In the genomic region with DNA sequence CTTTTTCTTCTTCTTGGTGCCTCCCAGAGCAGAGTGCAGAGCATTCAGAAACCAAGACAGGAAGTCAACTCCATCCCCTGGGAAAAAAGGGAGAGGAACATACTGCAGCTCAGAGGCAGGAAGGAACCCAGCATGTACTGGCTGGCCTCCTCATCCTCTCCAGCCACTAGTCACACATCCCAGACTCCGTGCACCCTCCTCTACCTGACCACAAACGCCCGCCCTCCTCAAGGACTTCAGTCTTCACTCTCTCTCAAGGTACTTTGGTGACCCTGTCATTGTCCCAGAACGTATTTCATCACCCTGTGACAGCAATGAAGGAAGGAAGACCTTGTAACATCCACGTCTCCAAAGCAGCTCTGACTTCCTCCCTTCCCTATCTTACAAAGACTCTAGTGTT, we compare ENCODE assay signal across 24 mouse cellular contexts. TPM values are rescaled to one million over a fixed set of nuclear protein-coding genes. Genes with fewer than 3 reads are reported as not detected.
A peak's percentile ranks its signal among the peaks of the same experiment; 100 is the strongest.
DNase-seq lines count a peak whose midpoint lies in the region; ATAC-seq lines count a peak whose summit lies in the region.
"Had no signal": no experiment of that assay in that cellular context is flagged by ENCODE, and none has a peak within 500 bp of the region (broad histone marks: within the 10 kb centered on the region; RNA-seq: fewer than 3 reads in every experiment).

No protein-coding gene starts in this region.

- no peaks in the 10 kb centered on the region for H3K27me3 ChIP-seq in heart, embryonic 11.5 days (ENCODE audit: control insufficient read depth, insufficient read depth, low read length)
- no peaks in the 10 kb centered on the region for H3K27me3 ChIP-seq in liver, embryonic 11.5 days (replicated peaks; ENCODE audit: control insufficient read depth, insufficient read depth, low read length)
- no peaks in the 10 kb centered on the region for H3K27me3 ChIP-seq in liver, embryonic 16.5 days (ENCODE audit: control insufficient read depth, insufficient read depth, low read depth, low read length)
- H3K27me3 ChIP-seq in forebrain, embryonic 13.5 days: no peaks in the 10 kb centered on the region
- H3K27me3 ChIP-seq: limb, embryonic 15.5 days; lung, embryonic 15.5 days; midbrain, embryonic 13.5 days; neural tube, embryonic 12.5 days had no signal

- no peak overlapping the region for H3K4me3 ChIP-seq in heart, embryonic 11.5 days (ENCODE audit: low read depth, low read length)
- H3K4me3 ChIP-seq in liver, embryonic 11.5 days (ENCODE audit: low read depth, low read length): no peak overlapping the region
- H3K4me3 ChIP-seq in liver, embryonic 16.5 days (ENCODE audit: low read depth, low read length): no peak overlapping the region
- no peak overlapping the region for H3K4me3 ChIP-seq in forebrain, embryonic 13.5 days
- H3K4me3 ChIP-seq: embryonic facial prominence, embryonic 10.5 days; hindbrain, embryonic 10.5 days; limb, embryonic 15.5 days; lung, embryonic 15.5 days; midbrain, embryonic 13.5 days; neural tube, embryonic 12.5 days had no signal

- H3K4me1 ChIP-seq in heart, embryonic 11.5 days (ENCODE audit: control insufficient read depth, insufficient read depth, low read length): peaks cover 3% of the 10 kb centered on the region; the same call in 1 of the 2 replicates
- no peaks in the 10 kb centered on the region for H3K4me1 ChIP-seq in liver, embryonic 11.5 days (replicated peaks; ENCODE audit: control insufficient read depth, insufficient read depth, low read length)
- no peaks in the 10 kb centered on the region for H3K4me1 ChIP-seq in liver, embryonic 16.5 days (ENCODE audit: control insufficient read depth, low read depth, low read length)
- no peaks in the 10 kb centered on the region for H3K4me1 ChIP-seq in forebrain, embryonic 13.5 days
- H3K4me1 ChIP-seq: embryonic facial prominence, embryonic 10.5 days; hindbrain, embryonic 10.5 days; limb, embryonic 15.5 days; lung, embryonic 15.5 days; midbrain, embryonic 13.5 days; neural tube, embryonic 12.5 days had no signal

- WGBS in heart, embryonic 11.5 days (ENCODE audit: insufficient replicate concordance): 51% methylated on average over 5 of the region's 5 CpGs
- 67% methylated on average over 5 of the region's 5 CpGs for WGBS in liver, embryonic 11.5 days
- 65% methylated on average over 5 of the region's 5 CpGs for WGBS in liver, embryonic 16.5 days (ENCODE audit: insufficient replicate concordance)
- 91% methylated on average over 5 of the region's 5 CpGs for WGBS in forebrain, embryonic 13.5 days

- no peak for ATAC-seq in heart, embryonic 11.5 days (replicated peaks; ENCODE audit: insufficient number of reproducible peaks, low FRiP score, low TSS enrichment)
- peak; percentile 18; the same call in 1 of the 2 replicates for ATAC-seq in liver, embryonic 11.5 days (replicated peaks; ENCODE audit: low FRiP score)
- peak; percentile 53; the same call in 1 of the 2 replicates for ATAC-seq in liver, embryonic 16.5 days (ENCODE audit: low read depth)
- no peak for ATAC-seq in forebrain, embryonic 13.5 days
- ATAC-seq: activated CD4-positive, CD25-positive, alpha-beta regulatory T cell, adult 4 months; midbrain, embryonic 13.5 days had no signal

- H3K36me3 ChIP-seq in heart, embryonic 11.5 days (ENCODE audit: control insufficient read depth, insufficient read depth, low read length): peaks cover 40% of the 10 kb centered on the region
- H3K36me3 ChIP-seq in liver, embryonic 11.5 days (ENCODE audit: control insufficient read depth, insufficient read depth, low read length): peaks cover 45% of the 10 kb centered on the region
- peaks cover 63% of the 10 kb centered on the region for H3K36me3 ChIP-seq in liver, embryonic 16.5 days (ENCODE audit: control insufficient read depth, insufficient read depth)
- peaks cover 97% of the 10 kb centered on the region for H3K36me3 ChIP-seq in forebrain, embryonic 13.5 days (ENCODE audit: poor library complexity, severe bottlenecking)

- H3K9ac ChIP-seq in heart, embryonic 11.5 days (ENCODE audit: low read depth, low read length): no peak overlapping the region
- no peak overlapping the region for H3K9ac ChIP-seq in liver, embryonic 11.5 days (ENCODE audit: low read depth, low read length)
- no peak overlapping the region for H3K9ac ChIP-seq in liver, embryonic 16.5 days (ENCODE audit: low read depth, low read length)
- H3K9ac ChIP-seq in forebrain, embryonic 13.5 days: no peak overlapping the region
- H3K9ac ChIP-seq: limb, embryonic 15.5 days; lung, embryonic 15.5 days; midbrain, embryonic 13.5 days; neural tube, embryonic 12.5 days had no signal

- H3K4me2 ChIP-seq in heart, embryonic 11.5 days: no peak overlapping the region
- H3K4me2 ChIP-seq in liver, embryonic 11.5 days: no peak overlapping the region
- no peak overlapping the region for H3K4me2 ChIP-seq in liver, embryonic 16.5 days (ENCODE audit: low read depth, low read length)
- no peak overlapping the region for H3K4me2 ChIP-seq in forebrain, embryonic 13.5 days
- H3K4me2 ChIP-seq: limb, embryonic 15.5 days; lung, embryonic 15.5 days; midbrain, embryonic 13.5 days; neural tube, embryonic 12.5 days had no signal

- no peaks in the 10 kb centered on the region for H3K9me3 ChIP-seq in heart, embryonic 11.5 days (replicated peaks; ENCODE audit: control insufficient read depth, low read length)
- no peaks in the 10 kb centered on the region for H3K9me3 ChIP-seq in liver, embryonic 11.5 days (ENCODE audit: control insufficient read depth, low read length)
- H3K9me3 ChIP-seq in liver, embryonic 16.5 days (replicated peaks; ENCODE audit: control insufficient read depth, low read length): no peaks in the 10 kb centered on the region
- no peaks in the 10 kb centered on the region for H3K9me3 ChIP-seq in forebrain, embryonic 13.5 days (replicated peaks)
- H3K9me3 ChIP-seq: embryonic facial prominence, embryonic 10.5 days; G1E; hindbrain, embryonic 10.5 days; limb, embryonic 15.5 days; lung, embryonic 15.5 days; midbrain, embryonic 13.5 days; neural tube, embryonic 12.5 days had no signal

- no peak overlapping the region for H3K27ac ChIP-seq in heart, embryonic 11.5 days (ENCODE audit: low read depth, low read length)
- no peak overlapping the region for H3K27ac ChIP-seq in liver, embryonic 11.5 days (ENCODE audit: low read depth, low read length)
- H3K27ac ChIP-seq in liver, embryonic 16.5 days (ENCODE audit: low read length): no peak overlapping the region
- H3K27ac ChIP-seq in forebrain, embryonic 13.5 days: no peak overlapping the region
- H3K27ac ChIP-seq: embryonic facial prominence, embryonic 10.5 days; hindbrain, embryonic 10.5 days; limb, embryonic 15.5 days; lung, embryonic 15.5 days; macrophage; midbrain, embryonic 13.5 days; neural tube, embryonic 12.5 days; stomach, postnatal 0 days had no signal

- DNase-seq in heart, adult 11 months: peak; percentile 92
- DNase-seq in liver, embryonic 11.5 days (ENCODE audit: low spot score): no peak
- DNase-seq in liver: no peak
- DNase-seq in lung, postnatal 4 days: no peak
- DNase-seq: adrenal gland, postnatal 10 days; cerebellum, adult 18-20 months; gastrocnemius, postnatal 14 days; kidney, adult 11 months; kidney, postnatal 14 days; right cerebral cortex, postnatal 4 days had no signal

RNA-seq across cellular contexts. Expression of gene Usp39, which starts 11.9 kb away (rescaled TPM):
- polyA plus RNA-seq in heart, embryonic 11.5 days (2014; fragmentation: Nextera tagmentation; extraction: Ambion mirVana): 51.4 and 54.5 TPM in 2 replicates
- 91.6 and 100 TPM in 2 replicates for polyA plus RNA-seq in liver, embryonic 11.5 days (2014; fragmentation: Nextera tagmentation; extraction: Ambion mirVana)
- polyA plus RNA-seq in liver, embryonic 16.5 days (2015; fragmentation: Nextera tagmentation; extraction: Ambion mirVana): 32.6 and 33.2 TPM in 2 replicates
- 61.9 and 64.8 TPM in 2 replicates for polyA plus RNA-seq in forebrain, embryonic 13.5 days (2015; fragmentation: Nextera tagmentation; extraction: Ambion mirVana)

RNA-seq across cellular contexts. Expression of gene 0610030E20Rik, which starts 14.0 kb away (rescaled TPM):
- polyA plus RNA-seq in heart, embryonic 11.5 days (2014; fragmentation: Nextera tagmentation; extraction: Ambion mirVana): 12.9 and 17.4 TPM in 2 replicates
- polyA plus RNA-seq in liver, embryonic 11.5 days (2014; fragmentation: Nextera tagmentation; extraction: Ambion mirVana): 17.1 and 19.4 TPM in 2 replicates
- polyA plus RNA-seq in liver, embryonic 16.5 days (2015; fragmentation: Nextera tagmentation; extraction: Ambion mirVana): 11.8 and 14.1 TPM in 2 replicates
- polyA plus RNA-seq in forebrain, embryonic 13.5 days (2015; fragmentation: Nextera tagmentation; extraction: Ambion mirVana): 27.2 and 28.2 TPM in 2 replicates

RNA-seq across cellular contexts. Expression of gene Tmem150a, which starts 22.1 kb away (rescaled TPM):
- polyA plus RNA-seq in heart, embryonic 11.5 days (2014; fragmentation: Nextera tagmentation; extraction: Ambion mirVana): 14.8 and 15.1 TPM in 2 replicates
- 39.5 and 40.3 TPM in 2 replicates for polyA plus RNA-seq in liver, embryonic 11.5 days (2014; fragmentation: Nextera tagmentation; extraction: Ambion mirVana)
- 54.4 and 59.7 TPM in 2 replicates for polyA plus RNA-seq in liver, embryonic 16.5 days (2015; fragmentation: Nextera tagmentation; extraction: Ambion mirVana)
- polyA plus RNA-seq in forebrain, embryonic 13.5 days (2015; fragmentation: Nextera tagmentation; extraction: Ambion mirVana): 6.9 and 7.3 TPM in 2 replicates

RNA-seq across cellular contexts. Expression of gene Sftpb, which starts 28.7 kb away (rescaled TPM):
- polyA plus RNA-seq in heart, embryonic 11.5 days (2014; fragmentation: Nextera tagmentation; extraction: Ambion mirVana): 0.23 TPM in 1 of 2 replicates, not detected in the other
- not detected in 2 replicates for polyA plus RNA-seq in liver, embryonic 11.5 days (2014; fragmentation: Nextera tagmentation; extraction: Ambion mirVana)
- not detected in 2 replicates for polyA plus RNA-seq in liver, embryonic 16.5 days (2015; fragmentation: Nextera tagmentation; extraction: Ambion mirVana)
- not detected in 2 replicates for polyA plus RNA-seq in forebrain, embryonic 13.5 days (2015; fragmentation: Nextera tagmentation; extraction: Ambion mirVana)
- polyA plus RNA-seq: activated CD4-positive, CD25-positive, alpha-beta regulatory T cell, adult 4 months; embryonic facial prominence, embryonic 10.5 days; forebrain, embryonic 11.5 days; G1E; hindbrain, embryonic 10.5 days; limb, embryonic 15.5 days; macrophage; midbrain, embryonic 13.5 days; neural tube, embryonic 12.5 days; stomach, postnatal 0 days had no signal

RNA-seq across cellular contexts. Expression of gene Rnf181, which starts 33.6 kb away (rescaled TPM):
- 95.4 and 107 TPM in 2 replicates for polyA plus RNA-seq in heart, embryonic 11.5 days (2014; fragmentation: Nextera tagmentation; extraction: Ambion mirVana)
- 106 and 112 TPM in 2 replicates for polyA plus RNA-seq in liver, embryonic 11.5 days (2014; fragmentation: Nextera tagmentation; extraction: Ambion mirVana)
- polyA plus RNA-seq in liver, embryonic 16.5 days (2015; fragmentation: Nextera tagmentation; extraction: Ambion mirVana): 86.5 and 91.9 TPM in 2 replicates
- polyA plus RNA-seq in forebrain, embryonic 13.5 days (2015; fragmentation: Nextera tagmentation; extraction: Ambion mirVana): 122 and 125 TPM in 2 replicates

Comparison
In these comparisons a context has a peak if more than half of its experiments do, and no peak if none do; other contexts are left out.
1. ATAC-seq: peak in liver, embryonic 11.5 days (single experiment) and liver, embryonic 16.5 days (single experiment); none in heart, embryonic 11.5 days (single experiment) and forebrain, embryonic 13.5 days (single experiment).